Mouse (Mus musculus): ENCODE measurements around the gene Zbtb20. TPM values are rescaled to one million over a fixed set of nuclear protein-coding genes. Genes with fewer than 3 reads are reported as not detected.
A peak's percentile ranks its signal among the peaks of the same experiment; 100 is the strongest.

Zbtb20 gene
- polyA plus RNA-seq, 1 experiment from 2014 or later, result 38.1 TPM

- H3K4me2 ChIP-seq, result no peak overlapping the region
- H3K27me3 ChIP-seq (replicated peaks), result no peaks in the 10 kb centered on the region
- H3K4me3 ChIP-seq, result no peak overlapping the region
- H3K27ac ChIP-seq (ENCODE audit: poor library complexity, severe bottlenecking), result no peak overlapping the region
- whole genome bisulfite sequencing, result 36% methylated on average over 7 of the region's 7 CpGs
- peaks cover 16% of the 10 kb centered on the region for H3K4me1 ChIP-seq (replicated peaks)
- H3K9ac ChIP-seq, result no peak overlapping the region
- ATAC-seq (ENCODE audit: insufficient number of reproducible peaks, low FRiP score), result no peak
- peaks cover 7% of the 10 kb centered on the region for H3K36me3 ChIP-seq
- no peaks in the 10 kb centered on the region for H3K9me3 ChIP-seq (replicated peaks)
Measured at GRCm38 (mm10) chr16:43597375-43598060, 721.8 kb downstream of the Zbtb20 start.

- Histone ChIP-seq H3K36me3 (peaks cover 7% of the 10 kb centered on the region), H3K27me3 (replicated peaks) (no peaks in the 10 kb centered on the region), H3K9me3 (replicated peaks) (no peaks in the 10 kb centered on the region), H3K27ac (ENCODE audit: poor library complexity, severe bottlenecking) (no peak overlapping the region), H3K4me3 (no peak overlapping the region), H3K9ac (no peak overlapping the region), H3K4me1 (replicated peaks) (peaks cover 30% of the 10 kb centered on the region), H3K4me2 (no peak overlapping the region)
- 73% methylated on average over 2 of the region's 2 CpGs for WGBS
- ATAC-seq (ENCODE audit: insufficient number of reproducible peaks, low FRiP score), result no peak
Measured at GRCm38 (mm10) chr16:43599707-43600106, 724.0 kb downstream of the Zbtb20 start.

GRCm38 (mm10) chr16:43602573-43602972, 726.9 kb downstream of the Zbtb20 start:
- H3K4me2 ChIP-seq, result no peak overlapping the region
- WGBS, result 75% methylated on average over 4 of the region's 4 CpGs
- ATAC-seq (ENCODE audit: insufficient number of reproducible peaks, low FRiP score), result no peak

GRCm38 (mm10) chr16:43603591-43604141, 728.0 kb downstream of the Zbtb20 start:
- peaks cover 7% of the 10 kb centered on the region; the same call in 1 of the 2 replicates for H3K9me3 ChIP-seq (replicated peaks)
- H3K4me3 ChIP-seq, result no peak overlapping the region
- no peak overlapping the region for H3K4me2 ChIP-seq
- peaks cover 19% of the 10 kb centered on the region for H3K4me1 ChIP-seq (replicated peaks)
- peaks cover 16% of the 10 kb centered on the region for H3K36me3 ChIP-seq
- H3K27me3 ChIP-seq (replicated peaks), result no peaks in the 10 kb centered on the region
- ATAC-seq (ENCODE audit: insufficient number of reproducible peaks, low FRiP score), result no peak
- 24% methylated on average over 9 of the region's 9 CpGs for WGBS
- no peak overlapping the region for H3K27ac ChIP-seq (ENCODE audit: poor library complexity, severe bottlenecking)
- no peak overlapping the region for H3K9ac ChIP-seq

More at GRCm38 (mm10) chr16:43602573-43602972, 726.9 kb downstream of the Zbtb20 start:
- no peak overlapping the region for H3K4me3 ChIP-seq
- H3K27ac ChIP-seq (ENCODE audit: poor library complexity, severe bottlenecking), result no peak overlapping the region
- peaks cover 23% of the 10 kb centered on the region for H3K4me1 ChIP-seq (replicated peaks)
- peaks cover 12% of the 10 kb centered on the region for H3K36me3 ChIP-seq
- no peaks in the 10 kb centered on the region for H3K27me3 ChIP-seq (replicated peaks)
- no peak overlapping the region for H3K9ac ChIP-seq
- peaks cover 5% of the 10 kb centered on the region; the same call in 1 of the 2 replicates for H3K9me3 ChIP-seq (replicated peaks)

- no peak for ATAC-seq (ENCODE audit: insufficient number of reproducible peaks, low FRiP score)
- Histone ChIP-seq H3K4me1 (replicated peaks) (peaks cover 19% of the 10 kb centered on the region), H3K27ac (ENCODE audit: poor library complexity, severe bottlenecking) (no peak overlapping the region), H3K36me3 (peaks cover 19% of the 10 kb centered on the region), H3K27me3 (replicated peaks) (no peaks in the 10 kb centered on the region), H3K4me3 (no peak overlapping the region), H3K9ac (no peak overlapping the region), H3K9me3 (replicated peaks) (peaks cover 7% of the 10 kb centered on the region; the same call in 1 of the 2 replicates), H3K4me2 (no peak overlapping the region)
- whole genome bisulfite sequencing, result 49% methylated on average over 4 of the region's 4 CpGs
Measured at GRCm38 (mm10) chr16:43604399-43605013, 728.8 kb downstream of the Zbtb20 start.

- Histone ChIP-seq H3K4me1 (replicated peaks) (peaks cover 21% of the 10 kb centered on the region), H3K4me2 (no peak overlapping the region), H3K27me3 (replicated peaks) (no peaks in the 10 kb centered on the region), H3K9me3 (replicated peaks) (peaks cover 7% of the 10 kb centered on the region; the same call in 1 of the 2 replicates), H3K9ac (no peak overlapping the region), H3K36me3 (peaks cover 28% of the 10 kb centered on the region), H3K4me3 (no peak overlapping the region), H3K27ac (ENCODE audit: poor library complexity, severe bottlenecking) (no peak overlapping the region)
- no peak for ATAC-seq (ENCODE audit: insufficient number of reproducible peaks, low FRiP score)
Measured at GRCm38 (mm10) chr16:43607086-43607485, 731.4 kb downstream of the Zbtb20 start.

GRCm38 (mm10) chr16:43608066-43608465, 732.4 kb downstream of the Zbtb20 start:
- H3K27me3 ChIP-seq (replicated peaks), result no peaks in the 10 kb centered on the region
- ATAC-seq (ENCODE audit: insufficient number of reproducible peaks, low FRiP score), result no peak
- no peak overlapping the region for H3K4me3 ChIP-seq
- H3K36me3 ChIP-seq, result peaks cover 32% of the 10 kb centered on the region
- H3K9ac ChIP-seq, result no peak overlapping the region
- H3K4me1 ChIP-seq (replicated peaks), result peaks cover 21% of the 10 kb centered on the region
- H3K27ac ChIP-seq (ENCODE audit: poor library complexity, severe bottlenecking), result no peak overlapping the region
- H3K9me3 ChIP-seq (replicated peaks), result peaks cover 7% of the 10 kb centered on the region; the same call in 1 of the 2 replicates
- no peak overlapping the region for H3K4me2 ChIP-seq

GRCm38 (mm10) chr16:43610375-43610774, 734.7 kb downstream of the Zbtb20 start:
- Histone ChIP-seq H3K4me2 (no peak overlapping the region), H3K27me3 (replicated peaks) (no peaks in the 10 kb centered on the region), H3K9me3 (replicated peaks) (peaks cover 7% of the 10 kb centered on the region; the same call in 1 of the 2 replicates), H3K4me1 (replicated peaks) (peaks cover 17% of the 10 kb centered on the region), H3K36me3 (peaks cover 32% of the 10 kb centered on the region), H3K9ac (no peak overlapping the region), H3K4me3 (no peak overlapping the region), H3K27ac (ENCODE audit: poor library complexity, severe bottlenecking) (no peak overlapping the region)
- 56% methylated on average over 10 of the region's 10 CpGs for WGBS
- 0 out of 2 replicates have a peak, but pooled peaks have one; percentile 33 for ATAC-seq (ENCODE audit: insufficient number of reproducible peaks, low FRiP score)

- H3K9me3 ChIP-seq (replicated peaks), result no peaks in the 10 kb centered on the region
- H3K4me1 ChIP-seq (replicated peaks), result peaks cover 31% of the 10 kb centered on the region
- H3K4me2 ChIP-seq, result no peak overlapping the region
- H3K9ac ChIP-seq, result no peak overlapping the region
- H3K27ac ChIP-seq (ENCODE audit: poor library complexity, severe bottlenecking), result peak overlapping the region; percentile 37; the same call in 1 of the 2 replicates
- ATAC-seq (ENCODE audit: insufficient number of reproducible peaks, low FRiP score), result no peak
- no peak overlapping the region for H3K4me3 ChIP-seq
- WGBS, result 67% methylated on average over 4 of the region's 4 CpGs
- H3K36me3 ChIP-seq, result peaks cover 15% of the 10 kb centered on the region
- H3K27me3 ChIP-seq (replicated peaks), result no peaks in the 10 kb centered on the region
Measured at GRCm38 (mm10) chr16:43616348-43616747, 740.7 kb downstream of the Zbtb20 start.

GRCm38 (mm10) chr16:43617346-43617745, 741.7 kb downstream of the Zbtb20 start:
- H3K4me2 ChIP-seq, result no peak overlapping the region
- no peaks in the 10 kb centered on the region for H3K27me3 ChIP-seq (replicated peaks)
- H3K27ac ChIP-seq (ENCODE audit: poor library complexity, severe bottlenecking), result no peak overlapping the region
- peaks cover 34% of the 10 kb centered on the region for H3K4me1 ChIP-seq (replicated peaks)
- WGBS, result 87% methylated on average over 6 of the region's 6 CpGs
- no peak overlapping the region for H3K4me3 ChIP-seq
- no peaks in the 10 kb centered on the region for H3K9me3 ChIP-seq (replicated peaks)
- ATAC-seq (ENCODE audit: insufficient number of reproducible peaks, low FRiP score), result no peak
- H3K36me3 ChIP-seq, result peaks cover 12% of the 10 kb centered on the region
- H3K9ac ChIP-seq, result no peak overlapping the region

- Histone ChIP-seq H3K27ac (ENCODE audit: poor library complexity, severe bottlenecking) (no peak overlapping the region), H3K27me3 (replicated peaks) (no peaks in the 10 kb centered on the region), H3K4me1 (replicated peaks) (peaks cover 41% of the 10 kb centered on the region), H3K4me2 (no peak overlapping the region), H3K9ac (no peak overlapping the region), H3K36me3 (peaks cover 10% of the 10 kb centered on the region), H3K4me3 (no peak overlapping the region), H3K9me3 (replicated peaks) (no peaks in the 10 kb centered on the region)
- no peak for ATAC-seq (ENCODE audit: insufficient number of reproducible peaks, low FRiP score)
- 80% methylated on average over 23 of the region's 23 CpGs for WGBS
Measured at GRCm38 (mm10) chr16:43618286-43618685, 742.6 kb downstream of the Zbtb20 start.
